Mouse (Mus musculus): Measurements from ENCODE around the gene Lmln.
A peak's percentile ranks its signal among the peaks of the same experiment; 100 is the strongest.
"Not testable (repeated sequence)": the region's sequence is repeated elsewhere in the genome, so short reads cannot be mapped to it uniquely, and the experiment has no call there.

Lmln gene

GRCm38 (mm10) chr16:33058033-33058432 is 4.3 kb upstream of the Lmln start:
- no peak for DNase-seq (ENCODE audit: low spot score)

GRCm38 (mm10) chr16:33058656-33059055 is 3.7 kb upstream of the Lmln start:
- not testable (repeated sequence) for DNase-seq (ENCODE audit: low spot score)

- no peak for DNase-seq (ENCODE audit: low spot score)
Observed at GRCm38 (mm10) chr16:33059471-33059870, 2.9 kb upstream of the Lmln start.

GRCm38 (mm10) chr16:33060926-33061325 is 1.4 kb upstream of the Lmln start:
- DNase-seq (ENCODE audit: low spot score): no peak

DNA sequence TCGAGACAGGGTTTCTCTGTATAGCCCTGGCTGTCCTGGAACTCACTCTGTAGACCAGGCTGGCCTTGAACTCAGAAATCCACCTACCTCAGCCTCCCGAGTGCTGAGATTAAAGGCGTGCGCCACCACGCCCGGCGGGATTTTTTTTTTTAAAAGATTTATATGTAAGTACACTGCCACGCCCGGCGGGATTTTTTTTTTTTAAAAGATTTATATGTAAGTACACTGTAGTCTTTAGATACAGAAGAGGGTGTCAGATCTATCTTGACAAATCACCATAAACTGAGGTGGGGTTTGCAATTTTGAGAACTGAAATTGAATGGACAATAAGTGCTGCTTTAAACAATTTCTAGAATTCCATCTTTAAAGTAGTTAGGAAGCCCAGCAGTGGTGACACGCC is 921 bp upstream of the Lmln start:
- DNase-seq (ENCODE audit: low spot score): no peak

- peak; percentile 52 for DNase-seq (ENCODE audit: low spot score)
Observed at GRCm38 (mm10) chr16:33062682-33063131, 386 bp downstream of the Lmln start.

DNA sequence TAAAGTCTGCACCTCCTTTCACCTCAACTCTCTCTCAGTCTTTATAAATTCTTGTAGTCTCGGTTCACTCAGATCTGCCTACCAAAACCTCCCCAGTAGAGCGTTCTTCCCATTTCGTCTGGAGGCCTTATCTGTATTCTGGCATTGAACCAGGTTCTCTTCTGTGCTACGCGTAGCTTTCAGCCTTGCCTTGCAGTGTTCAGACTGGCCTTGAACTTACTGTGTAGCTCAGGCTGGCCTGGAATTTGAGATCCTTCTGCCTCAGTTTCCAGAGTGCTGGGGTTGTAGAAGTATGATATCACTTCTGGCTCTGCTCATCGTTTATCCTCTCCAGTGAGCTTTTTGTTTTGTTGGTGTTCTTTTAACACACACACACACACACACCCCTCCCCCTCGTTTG is 946 bp downstream of the Lmln start:
- no peak for DNase-seq (ENCODE audit: low spot score)

DNA sequence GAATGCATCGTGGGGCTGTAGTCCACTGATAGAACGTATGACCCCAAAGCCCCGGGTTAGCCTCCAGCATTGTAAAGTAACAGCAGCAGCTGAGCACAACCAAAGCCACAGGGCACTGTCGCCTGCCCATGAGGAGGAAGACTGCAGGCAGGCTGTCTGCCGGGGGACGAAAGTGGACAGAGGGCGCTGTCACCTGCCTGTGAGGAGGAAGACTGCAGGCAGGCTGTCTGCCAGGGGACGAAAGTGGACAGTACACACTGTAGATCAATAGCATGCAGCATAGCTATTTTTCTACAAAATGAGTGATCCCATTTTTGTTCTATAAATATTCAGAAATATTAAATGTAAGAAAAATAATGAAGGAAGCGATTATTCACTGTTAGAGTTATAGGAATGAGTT is 2.3 kb downstream of the Lmln start:
- DNase-seq (ENCODE audit: low spot score): no peak

GRCm38 (mm10) chr16:33070928-33071327 is 8.6 kb downstream of the Lmln start:
- DNase-seq (ENCODE audit: low spot score): no peak

DNA sequence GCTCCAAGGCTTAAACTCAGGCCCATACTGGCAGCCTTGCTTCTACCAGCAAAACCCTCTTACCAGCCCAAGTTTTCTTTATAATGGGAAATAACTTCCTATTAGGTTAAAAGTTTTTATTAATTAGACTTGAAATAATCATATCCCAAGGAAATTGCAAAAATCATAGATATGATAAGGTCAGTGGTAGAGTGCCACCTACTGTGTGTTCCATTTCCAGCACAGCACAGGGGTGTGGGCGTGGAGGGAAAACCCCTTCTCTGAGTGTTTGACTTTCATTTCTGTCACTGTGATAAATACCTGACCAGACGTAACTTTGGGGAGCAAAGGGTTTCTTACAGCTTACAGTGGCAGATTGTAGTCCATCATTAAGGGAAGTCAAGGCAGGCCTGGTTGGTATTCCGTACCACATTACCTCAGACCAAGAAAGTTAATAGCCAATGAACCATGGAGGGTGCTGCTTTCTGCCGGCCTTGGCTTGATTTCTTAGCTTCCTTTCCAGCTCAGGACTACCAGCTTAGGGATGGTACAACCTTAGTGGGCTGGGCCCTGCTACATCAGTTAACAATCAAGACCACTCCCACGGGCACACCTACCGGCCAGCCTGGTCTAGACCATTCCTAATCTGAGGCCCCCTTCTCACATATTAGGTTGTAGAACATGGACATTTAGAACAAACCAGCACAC is 10.7 kb downstream of the Lmln start:
- DNase-seq (ENCODE audit: low spot score): no peak

DNA sequence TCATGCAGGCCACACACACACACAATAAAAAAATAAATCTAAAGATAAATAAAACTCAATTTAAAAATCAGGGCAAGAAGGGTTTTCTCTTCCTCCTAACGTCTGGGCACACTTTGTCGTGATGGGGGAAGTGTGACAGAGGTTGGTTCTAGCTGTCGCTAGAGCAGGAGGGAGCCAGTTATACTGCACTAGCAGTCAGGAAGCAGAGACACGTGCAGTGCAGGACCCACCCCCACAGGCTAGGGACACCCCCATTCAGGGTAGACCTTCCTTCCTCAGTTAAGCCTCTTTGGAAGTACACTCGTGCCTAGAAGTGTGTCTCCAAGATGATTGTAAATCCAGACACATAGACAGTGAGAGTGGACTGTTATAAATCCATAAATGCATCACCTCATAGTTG is 12.6 kb downstream of the Lmln start:
- DNase-seq (ENCODE audit: low spot score): no peak

DNA sequence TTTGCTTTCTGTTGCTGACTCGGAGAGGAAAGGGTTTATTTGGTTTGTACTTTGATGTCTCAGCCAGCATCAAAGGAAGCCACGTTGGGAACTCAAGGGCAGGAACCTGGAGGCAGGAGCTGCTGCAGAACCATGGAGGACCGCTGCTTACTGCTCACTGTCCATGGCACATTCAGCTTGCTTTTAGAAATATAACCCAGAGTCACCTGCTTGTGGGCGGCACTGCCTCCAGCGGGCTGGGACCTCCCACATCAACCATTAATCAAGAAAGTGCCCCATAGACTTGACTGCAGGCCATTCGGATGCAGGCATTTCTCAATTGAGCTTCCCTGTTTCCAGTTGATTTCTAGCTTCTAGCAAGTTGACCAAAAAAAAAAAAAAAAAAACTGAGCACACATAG is 13.8 kb downstream of the Lmln start:
- DNase-seq (ENCODE audit: low spot score): no peak

DNA sequence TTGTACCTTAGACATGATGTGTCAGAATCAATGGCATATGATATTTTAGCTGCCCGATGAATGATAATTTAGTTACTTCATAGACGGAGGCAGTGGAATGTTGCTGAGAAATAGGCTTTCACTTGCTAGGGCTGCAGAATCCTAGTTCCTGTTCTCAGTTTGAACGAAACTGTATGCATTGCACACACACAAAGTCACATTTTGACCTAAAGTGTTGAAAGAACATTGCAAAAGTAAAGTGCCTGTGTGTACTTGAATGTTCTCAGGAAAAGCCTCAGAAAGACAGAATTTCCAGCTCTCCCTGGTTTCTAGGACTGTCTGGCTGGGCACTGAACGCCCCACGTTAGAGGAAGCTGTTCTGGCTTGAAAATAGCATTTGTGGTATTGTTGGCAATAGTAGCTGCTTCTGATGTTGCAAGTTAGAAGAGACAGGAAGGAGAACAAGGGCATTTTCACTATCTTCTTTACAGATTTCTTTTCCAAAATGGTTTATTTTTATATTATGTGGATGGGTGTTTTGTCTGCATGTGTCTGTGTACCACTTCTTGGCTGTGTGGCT is 14.8 kb downstream of the Lmln start:
- no peak for DNase-seq (ENCODE audit: low spot score)

DNA sequence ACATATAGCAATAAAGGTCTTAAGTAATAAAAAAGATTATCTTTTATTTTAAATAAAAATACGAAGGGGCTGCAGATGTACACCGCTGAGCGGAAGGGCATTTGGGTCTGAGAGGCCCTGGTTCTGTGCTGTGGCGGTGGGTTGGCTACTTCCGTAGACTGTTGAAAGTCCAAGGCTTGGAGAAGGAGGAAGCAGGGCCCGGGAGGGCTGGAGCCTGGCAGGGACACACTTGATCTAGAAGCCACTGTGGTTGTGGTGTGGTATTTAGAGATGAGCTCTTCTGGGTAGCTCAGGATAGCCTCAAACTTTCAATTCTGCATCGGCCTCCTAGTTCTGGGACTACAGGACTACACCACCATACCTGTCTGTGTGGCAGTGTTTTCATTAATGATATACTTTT is 17.7 kb downstream of the Lmln start:
- no peak for DNase-seq (ENCODE audit: low spot score)

DNA sequence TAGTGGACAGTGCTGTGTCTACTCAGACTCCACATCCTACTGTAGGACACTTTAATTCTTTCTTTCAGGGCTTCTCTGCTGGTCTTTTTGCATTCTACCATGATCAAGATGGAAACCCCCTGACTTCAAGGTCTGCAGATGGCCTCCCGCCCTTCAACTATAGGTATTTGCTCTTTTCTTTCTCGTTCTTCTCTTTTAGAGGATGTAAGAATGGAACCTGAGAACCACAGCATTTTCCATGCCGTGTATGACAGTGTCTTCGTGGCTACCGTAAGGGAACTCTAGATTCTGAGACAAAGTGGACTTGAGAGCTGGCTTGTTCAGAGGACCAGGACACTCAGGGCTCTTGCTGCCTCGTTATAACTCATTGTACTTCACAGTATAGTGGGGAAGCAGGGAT is 20.6 kb downstream of the Lmln start:
- DNase-seq (ENCODE audit: low spot score): no peak

DNA sequence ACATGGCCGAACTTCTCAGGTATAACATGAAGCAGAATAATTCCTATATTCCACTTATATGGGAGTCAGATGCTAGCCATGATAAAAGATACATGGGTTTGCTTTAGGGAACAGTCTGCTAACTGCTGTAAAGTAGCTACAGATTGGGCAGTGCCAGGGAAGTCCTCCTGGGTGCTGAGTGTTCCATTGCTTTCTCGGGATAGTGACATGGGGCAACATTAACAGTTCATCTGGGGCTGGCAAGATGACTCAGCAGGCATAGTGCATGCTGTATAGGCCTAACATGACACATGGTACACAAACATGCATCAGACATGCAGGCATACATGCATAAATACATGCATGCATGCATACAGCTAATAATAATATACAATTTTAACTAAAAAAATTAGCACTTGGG is 21.7 kb downstream of the Lmln start:
- DNase-seq (ENCODE audit: low spot score): no peak

DNA sequence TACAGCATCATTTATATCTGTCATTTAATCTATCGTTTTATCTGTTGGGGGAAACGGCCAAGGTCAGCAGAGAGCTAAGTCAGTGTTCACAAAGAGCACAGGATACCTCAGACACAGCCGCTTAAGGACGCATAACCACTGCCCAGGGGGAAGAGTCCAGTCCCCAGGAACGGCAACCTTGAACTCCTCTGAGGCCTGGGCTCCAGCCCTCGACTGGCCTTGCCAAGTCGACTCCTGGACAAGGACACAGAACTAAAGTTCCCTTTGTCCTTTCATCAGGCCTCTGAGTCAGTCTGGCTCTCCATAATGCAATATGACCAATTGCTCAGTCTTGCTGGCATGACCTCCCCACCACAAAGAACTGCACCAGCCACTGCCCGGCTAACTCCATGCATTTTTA is 23.3 kb downstream of the Lmln start:
- DNase-seq (ENCODE audit: low spot score): no peak

GRCm38 (mm10) chr16:33113726-33114125 is 51.4 kb downstream of the Lmln start:
- DNase-seq (ENCODE audit: low spot score): no peak

DNA sequence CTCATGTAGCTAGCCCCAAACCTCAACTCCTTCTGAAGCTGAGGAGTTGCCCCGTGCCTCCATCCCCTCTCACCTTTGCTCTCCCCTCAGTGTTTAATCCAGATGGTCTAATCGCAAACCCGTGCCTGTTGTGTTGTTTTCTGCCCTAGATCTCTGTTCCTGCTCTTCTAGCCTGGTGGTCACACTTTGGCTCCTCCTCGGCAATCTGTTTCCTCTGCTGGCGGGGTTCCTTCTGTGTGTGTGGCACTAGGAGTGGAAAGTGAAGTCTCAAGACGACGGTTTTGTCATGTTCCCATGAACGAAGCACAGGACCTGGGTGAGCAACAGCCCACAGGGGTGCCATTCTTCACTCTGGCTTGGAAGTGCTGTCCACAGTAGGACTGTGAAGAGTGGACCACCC is 61.1 kb downstream of the Lmln start:
- DNase-seq (ENCODE audit: low spot score): no peak

GRCm38 (mm10) chr16:33123938-33124820 is 61.9 kb downstream of the Lmln start:
- DNase-seq (ENCODE audit: low spot score): no peak

DNA sequence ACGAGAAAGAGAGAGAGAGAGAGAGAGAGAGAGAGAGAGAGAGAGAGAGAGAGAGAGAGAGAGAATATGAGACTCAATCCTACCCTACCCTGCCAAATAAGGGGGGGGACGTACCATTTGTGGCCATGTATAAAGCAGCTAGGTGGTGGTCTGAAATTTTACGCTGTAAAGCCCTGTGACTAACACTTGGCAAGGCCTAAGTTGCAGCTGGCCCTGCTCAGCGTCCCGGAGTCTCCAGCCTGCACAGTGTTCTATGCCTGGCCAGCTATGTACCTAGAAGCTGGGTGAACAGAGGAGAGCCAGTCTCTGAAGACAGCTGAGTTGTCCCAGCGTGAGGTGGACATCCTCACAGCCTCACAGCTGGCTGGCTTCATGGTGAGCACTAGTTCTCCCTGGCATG is 64.7 kb downstream of the Lmln start:
- no peak for DNase-seq (ENCODE audit: low spot score)

- DNase-seq (ENCODE audit: low spot score): no peak
Observed at GRCm38 (mm10) chr16:33130731-33131130, 68.4 kb downstream of the Lmln start.

DNA sequence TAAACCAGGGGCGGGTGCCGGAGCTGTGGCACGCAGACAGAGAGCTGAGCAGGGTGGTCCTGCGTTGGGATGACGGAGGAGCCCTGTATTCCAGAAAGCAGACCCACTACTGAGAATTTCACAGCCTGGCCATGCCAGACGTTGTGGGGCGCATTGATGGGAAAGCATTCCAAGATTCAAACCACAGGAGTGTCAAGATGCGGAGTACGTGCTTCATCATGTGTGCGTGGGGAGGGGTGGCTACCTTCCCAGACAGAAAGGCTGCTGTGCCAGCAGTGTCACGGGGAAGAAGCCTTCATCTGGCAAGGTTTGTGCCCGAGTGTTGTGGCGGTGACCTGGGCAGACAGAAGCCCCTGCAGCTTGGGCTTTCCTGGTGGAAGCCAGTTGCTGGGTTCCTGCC is 70.9 kb downstream of the Lmln start:
- DNase-seq (ENCODE audit: low spot score): no peak
